22 mouse cellular contexts compared by ENCODE assay signal in genomic region chrX:153625232-153625631, GRCm38 (mm10).
A peak's percentile ranks its signal among the peaks of the same experiment; 100 is the strongest.
DNase-seq lines count a peak whose midpoint lies in the region; ATAC-seq and TF ChIP-seq lines count a peak whose summit lies in the region.
"Had no signal": no experiment of that assay in that cellular context is flagged by ENCODE, and none has a peak within 500 bp of the region (broad histone marks: within the 10 kb centered on the region; RNA-seq: fewer than 3 reads in every experiment).

No protein-coding gene starts in this region.

- 57% methylated on average over 2 of the region's 2 CpGs for WGBS in stomach, embryonic 14.5 days
- 71% methylated on average over 2 of the region's 2 CpGs for WGBS in stomach, embryonic 15.5 days
- 59% methylated on average over 2 of the region's 2 CpGs for WGBS in stomach, embryonic 16.5 days
- 62% methylated on average over 2 of the region's 2 CpGs for WGBS in stomach, postnatal 0 days

- no peaks in the 10 kb centered on the region for H3K36me3 ChIP-seq in stomach, embryonic 14.5 days (ENCODE audit: control insufficient read depth, insufficient read depth, low read length)
- no peaks in the 10 kb centered on the region for H3K36me3 ChIP-seq in stomach, embryonic 15.5 days
- H3K36me3 ChIP-seq in stomach, embryonic 16.5 days (ENCODE audit: control insufficient read depth, insufficient read depth, low read length) = no peaks in the 10 kb centered on the region
- H3K36me3 ChIP-seq in stomach, postnatal 0 days (ENCODE audit: control insufficient read depth, insufficient read depth, low read length) = no peaks in the 10 kb centered on the region
- H3K36me3 ChIP-seq: G1E had no signal

- no peaks in the 10 kb centered on the region for H3K9me3 ChIP-seq in stomach, embryonic 14.5 days (ENCODE audit: control insufficient read depth, low read depth, low read length)
- no peaks in the 10 kb centered on the region for H3K9me3 ChIP-seq in stomach, embryonic 15.5 days
- H3K9me3 ChIP-seq in stomach, embryonic 16.5 days (replicated peaks; ENCODE audit: control insufficient read depth, low read length) = no peaks in the 10 kb centered on the region
- H3K9me3 ChIP-seq in stomach, postnatal 0 days (ENCODE audit: control insufficient read depth, low read length) = no peaks in the 10 kb centered on the region
- H3K9me3 ChIP-seq: G1E had no signal

- no peak for TF ChIP-seq EP300 in stomach, postnatal 0 days (optimal IDR thresholded peaks at IDR 0.05)

- ATAC-seq in stomach, embryonic 14.5 days (ENCODE audit: insufficient number of reproducible peaks, insufficient read depth, low FRiP score, low read depth) = peak; percentile 49; the same call in 1 of the 2 replicates
- ATAC-seq in stomach, embryonic 15.5 days (ENCODE audit: insufficient read depth, low FRiP score, low read depth) = peak; percentile 63
- peak; percentile 64; the same call in 1 of the 2 replicates for ATAC-seq in stomach, embryonic 16.5 days (ENCODE audit: insufficient read depth, low FRiP score)
- peak; percentile 49; the same call in 1 of the 2 replicates for ATAC-seq in stomach, postnatal 0 days (ENCODE audit: low FRiP score, low TSS enrichment)
- ATAC-seq: activated CD4-positive, CD25-positive, alpha-beta regulatory T cell, adult 4 months; CD4-positive, CD25-positive, alpha-beta regulatory T cell, adult 4 months; Patski had no signal

- H3K27me3 ChIP-seq in stomach, embryonic 14.5 days (ENCODE audit: control insufficient read depth, insufficient read depth, low read length) = no peaks in the 10 kb centered on the region
- H3K27me3 ChIP-seq in stomach, embryonic 15.5 days (replicated peaks) = no peaks in the 10 kb centered on the region
- no peaks in the 10 kb centered on the region for H3K27me3 ChIP-seq in stomach, embryonic 16.5 days (ENCODE audit: control insufficient read depth, insufficient read depth, low read length)
- no peaks in the 10 kb centered on the region for H3K27me3 ChIP-seq in stomach, postnatal 0 days (ENCODE audit: control insufficient read depth, insufficient read depth, low read length)
- H3K27me3 ChIP-seq: CH12.LX had no signal

- H3K27ac ChIP-seq in stomach, embryonic 14.5 days (ENCODE audit: low read length) = no peak overlapping the region
- H3K27ac ChIP-seq in stomach, embryonic 15.5 days = no peak overlapping the region
- no peak overlapping the region for H3K27ac ChIP-seq in stomach, embryonic 16.5 days (ENCODE audit: low read length)
- no peak overlapping the region for H3K27ac ChIP-seq in stomach, postnatal 0 days (replicated peaks)
- no peak overlapping the region for H3K27ac ChIP-seq in layer of hippocampus, adult 2 months

- no peak overlapping the region for H3K9ac ChIP-seq in stomach, embryonic 14.5 days (replicated peaks; ENCODE audit: low read depth, low read length)
- no peak overlapping the region for H3K9ac ChIP-seq in stomach, embryonic 15.5 days
- H3K9ac ChIP-seq in stomach, embryonic 16.5 days (ENCODE audit: low read length) = no peak overlapping the region
- no peak overlapping the region for H3K9ac ChIP-seq in stomach, postnatal 0 days (ENCODE audit: low read length)

- no peak for DNase-seq in stomach, postnatal 0 days (ENCODE audit: low spot score)
- no peak for DNase-seq in layer of hippocampus, adult 2 months (ENCODE audit: low spot score in 2 of 2)
- DNase-seq in right cerebral cortex, adult 2 months (ENCODE audit: low spot score in 2 of 2) = no peak
- DNase-seq in right cerebral cortex, adult 18-20 months = no peak
- DNase-seq in lung, postnatal 25 days (ENCODE audit: low spot score) = no peak
- DNase-seq: adrenal gland, adult 2 months; adrenal gland, adult 8-10 months; adrenal gland, postnatal 10 days; adrenal gland, postnatal 14 days; adrenal gland, postnatal 25 days; adrenal gland, postnatal 36 days; B cell, adult 2 months; cerebellum, adult 11 months; cerebellum, adult 11-12 months had no signal

- TF ChIP-seq CTCF in stomach, postnatal 0 days (IDR thresholded peaks at IDR 0.05; ENCODE audit: low read depth) = no peak
- no peak for TF ChIP-seq CTCF in layer of hippocampus, adult 2 months (conservative IDR thresholded peaks at IDR 0.05)

- no peaks in the 10 kb centered on the region for H3K4me1 ChIP-seq in stomach, embryonic 14.5 days (ENCODE audit: control insufficient read depth, insufficient read depth, low read length)
- no peaks in the 10 kb centered on the region for H3K4me1 ChIP-seq in stomach, embryonic 15.5 days
- H3K4me1 ChIP-seq in stomach, embryonic 16.5 days (ENCODE audit: control insufficient read depth, insufficient read depth, low read length) = no peaks in the 10 kb centered on the region
- H3K4me1 ChIP-seq in stomach, postnatal 0 days (replicated peaks; ENCODE audit: control insufficient read depth, insufficient read depth) = no peaks in the 10 kb centered on the region

- no peak overlapping the region for H3K4me3 ChIP-seq in stomach, embryonic 14.5 days (ENCODE audit: low read depth, low read length)
- no peak overlapping the region for H3K4me3 ChIP-seq in stomach, embryonic 15.5 days (replicated peaks)
- no peak overlapping the region for H3K4me3 ChIP-seq in stomach, embryonic 16.5 days (replicated peaks; ENCODE audit: low read length)
- no peak overlapping the region for H3K4me3 ChIP-seq in stomach, postnatal 0 days (ENCODE audit: low read depth, low read length)
- no peak overlapping the region for H3K4me3 ChIP-seq in layer of hippocampus, adult 2 months

- H3K4me2 ChIP-seq in stomach, embryonic 14.5 days (replicated peaks; ENCODE audit: low read depth, low read length) = no peak overlapping the region
- no peak overlapping the region for H3K4me2 ChIP-seq in stomach, embryonic 15.5 days
- no peak overlapping the region for H3K4me2 ChIP-seq in stomach, embryonic 16.5 days (ENCODE audit: low read depth, low read length)
- H3K4me2 ChIP-seq in stomach, postnatal 0 days (replicated peaks; ENCODE audit: low read depth) = no peak overlapping the region
